8 mouse cellular contexts compared by ENCODE assay signal in genomic region chr8:121585159-121585825, GRCm38 (mm10). TPM values are rescaled to one million over a fixed set of nuclear protein-coding genes. Genes with fewer than 3 reads are reported as not detected.
DNase-seq lines count a peak whose midpoint lies in the region; ATAC-seq and TF ChIP-seq lines count a peak whose summit lies in the region.

No protein-coding gene starts in this region.

- H3K36me3 ChIP-seq in C2C12 (ENCODE audit: control insufficient read depth, insufficient read depth): no peaks in the 10 kb centered on the region
- H3K36me3 ChIP-seq in erythroblast, embryonic 14.5 days (ENCODE audit: control insufficient read depth): peaks cover 4% of the 10 kb centered on the region
- H3K36me3 ChIP-seq in heart, embryonic 11.5 days (ENCODE audit: control insufficient read depth, insufficient read depth, low read length): no peaks in the 10 kb centered on the region
- H3K36me3 ChIP-seq in kidney, embryonic 16.5 days (ENCODE audit: insufficient read depth, low read length): no peaks in the 10 kb centered on the region
- H3K36me3 ChIP-seq in liver, adult 2 months (ENCODE audit: control insufficient read depth, insufficient read depth, low read length): no peaks in the 10 kb centered on the region
- no peaks in the 10 kb centered on the region for H3K36me3 ChIP-seq in myocyte (ENCODE audit: control insufficient read depth, insufficient read depth)
- H3K36me3 ChIP-seq in splenic B cell, adult 2 months (ENCODE audit: control insufficient read depth, insufficient read depth, low read length, poor library complexity, severe bottlenecking): no peaks in the 10 kb centered on the region

- peak; percentile 100 for DNase-seq in brain, embryonic 14.5 days (ENCODE audit: low read depth)
- DNase-seq in liver, adult 2 months (ENCODE audit: extremely low read depth, low read depth, low spot score): peak; percentile 97
- DNase-seq in splenic B cell, adult 2 months (ENCODE audit: low read depth, low spot score): peak; percentile 100

- no peaks in the 10 kb centered on the region for H3K27me3 ChIP-seq in C2C12 (ENCODE audit: control insufficient read depth, insufficient read depth, insufficient read length)
- H3K27me3 ChIP-seq in erythroblast, embryonic 14.5 days (ENCODE audit: control insufficient read depth): peaks cover 10% of the 10 kb centered on the region
- no peaks in the 10 kb centered on the region for H3K27me3 ChIP-seq in heart, embryonic 11.5 days (ENCODE audit: control insufficient read depth, insufficient read depth, low read length)
- H3K27me3 ChIP-seq in kidney, embryonic 16.5 days (ENCODE audit: insufficient read depth, low read length): no peaks in the 10 kb centered on the region
- no peaks in the 10 kb centered on the region for H3K27me3 ChIP-seq in liver, adult 2 months (ENCODE audit: control insufficient read depth, insufficient read depth, low read length)
- no peaks in the 10 kb centered on the region for H3K27me3 ChIP-seq in myocyte (ENCODE audit: control insufficient read depth, insufficient read depth, insufficient read length)
- H3K27me3 ChIP-seq in splenic B cell, adult 2 months (ENCODE audit: control insufficient read depth, insufficient read depth, low read length, poor library complexity, severe bottlenecking): no peaks in the 10 kb centered on the region

- H3ac ChIP-seq in C2C12 (ENCODE audit: control insufficient read depth, insufficient read length, low read depth): peak overlapping the region; percentile 83
- peak overlapping the region; percentile 51 for H3ac ChIP-seq in myocyte (ENCODE audit: control insufficient read depth, insufficient read length)

- H3K79me3 ChIP-seq in C2C12 (ENCODE audit: low read depth): no peaks in the 10 kb centered on the region

- H3K9ac ChIP-seq in heart, embryonic 11.5 days (ENCODE audit: low read depth, low read length): peak overlapping the region; percentile 64
- peak overlapping the region; percentile 77 for H3K9ac ChIP-seq in kidney, embryonic 16.5 days (replicated peaks; ENCODE audit: low read length)
- peak overlapping the region; percentile 79 for H3K9ac ChIP-seq in liver, adult 2 months (ENCODE audit: low read depth, low read length)

- no peak overlapping the region; the same call in 1 of the 2 replicates for H3K27ac ChIP-seq in heart, embryonic 11.5 days (ENCODE audit: low read depth, low read length)
- 0 out of 2 replicates have a peak overlapping the region, but pooled peaks have one; percentile 39 for H3K27ac ChIP-seq in kidney, embryonic 16.5 days (ENCODE audit: low read length)
- H3K27ac ChIP-seq in liver, adult 2 months (replicated peaks; ENCODE audit: insufficient read depth, low read depth, low read length): peak overlapping the region; percentile 85

- ATAC-seq in heart, embryonic 11.5 days (replicated peaks; ENCODE audit: insufficient number of reproducible peaks, low FRiP score, low TSS enrichment): peak; percentile 93
- ATAC-seq in kidney, embryonic 16.5 days (ENCODE audit: low FRiP score, low TSS enrichment): peak; percentile 95

- H3K79me2 ChIP-seq in C2C12 (ENCODE audit: control insufficient read depth, insufficient read depth) (no peaks in the 10 kb centered on the region), myocyte (ENCODE audit: control insufficient read depth, insufficient read depth) (no peaks in the 10 kb centered on the region)
- 0 out of 2 replicates have a peak, but pooled peaks cover under 1% of the 10 kb centered on the region for H3K79me2 ChIP-seq in liver, adult 2 months (ENCODE audit: control insufficient read depth, insufficient read depth, low read length)

- H3K4me1 ChIP-seq in erythroblast, embryonic 14.5 days (ENCODE audit: control insufficient read depth): peaks cover 64% of the 10 kb centered on the region
- peaks cover 4% of the 10 kb centered on the region; the same call in 1 of the 2 replicates for H3K4me1 ChIP-seq in heart, embryonic 11.5 days (ENCODE audit: control insufficient read depth, insufficient read depth, low read length)
- H3K4me1 ChIP-seq in kidney, embryonic 16.5 days (ENCODE audit: insufficient read depth, low read length): peaks cover 15% of the 10 kb centered on the region; the same call in 1 of the 2 replicates
- peaks cover 11% of the 10 kb centered on the region for H3K4me1 ChIP-seq in liver, adult 2 months (ENCODE audit: control insufficient read depth, insufficient read depth, low read length)

- peak overlapping the region; percentile 56 for H3K4me2 ChIP-seq in heart, embryonic 11.5 days
- H3K4me2 ChIP-seq in kidney, embryonic 16.5 days (replicated peaks; ENCODE audit: low read depth, low read length): peak overlapping the region; percentile 66
- H3K4me2 ChIP-seq in myocyte (ENCODE audit: low read depth): peak overlapping the region; percentile 79

- TF ChIP-seq POLR2A in brain, embryonic 14.5 days (IDR thresholded peaks at IDR 0.05; ENCODE audit: borderline replicate concordance, extremely low read depth, insufficient read depth, insufficient read length, poor library complexity, severe bottlenecking): peak; percentile 34; the same call in 1 of the 2 replicates
- TF ChIP-seq POLR2A in liver, adult 2 months (IDR thresholded peaks at IDR 0.05; ENCODE audit: extremely low read depth, insufficient read depth, low read length): peak; percentile 88
- peak; percentile 84 for TF ChIP-seq POLR2A in myocyte (IDR thresholded peaks at IDR 0.05; ENCODE audit: insufficient read length, low read depth)

- WGBS in heart, embryonic 11.5 days (ENCODE audit: insufficient replicate concordance): under 1% methylated on average over 47 of the region's 47 CpGs
- WGBS in kidney, embryonic 16.5 days: 2% methylated on average over 47 of the region's 47 CpGs
- WGBS in liver, adult 2 months: under 1% methylated on average over 47 of the region's 47 CpGs

- TF ChIP-seq CTCF in C2C12 (IDR thresholded peaks at IDR 0.05; ENCODE audit: control insufficient read depth, insufficient read depth, insufficient read length): no peak
- no peak for TF ChIP-seq CTCF in brain, embryonic 14.5 days (IDR thresholded peaks at IDR 0.05; ENCODE audit: borderline replicate concordance, extremely low read depth, insufficient read depth, insufficient read length)
- no peak for TF ChIP-seq CTCF in liver, adult 2 months (IDR thresholded peaks at IDR 0.05; ENCODE audit: low read depth, low read length)

- H3K9me3 ChIP-seq in erythroblast, embryonic 14.5 days (ENCODE audit: control insufficient read depth, low read length): no peaks in the 10 kb centered on the region
- no peaks in the 10 kb centered on the region for H3K9me3 ChIP-seq in heart, embryonic 11.5 days (replicated peaks; ENCODE audit: control insufficient read depth, low read length)
- no peaks in the 10 kb centered on the region for H3K9me3 ChIP-seq in kidney, embryonic 16.5 days (ENCODE audit: low read length)

- H3K4me3 ChIP-seq in C2C12 (ENCODE audit: insufficient read depth, poor library complexity, severe bottlenecking) (peak overlapping the region; percentile 32), myocyte (peak overlapping the region; percentile 31)
- peak overlapping the region; percentile 85 for H3K4me3 ChIP-seq in erythroblast, embryonic 14.5 days (replicated peaks)
- peak overlapping the region; percentile 51 for H3K4me3 ChIP-seq in heart, embryonic 11.5 days (ENCODE audit: low read depth, low read length)
- peak overlapping the region; percentile 67 for H3K4me3 ChIP-seq in kidney, embryonic 16.5 days (ENCODE audit: low read length)
- peak overlapping the region; percentile 68 for H3K4me3 ChIP-seq in liver, adult 2 months (ENCODE audit: insufficient read depth, low read depth, low read length)

TF ChIP-seq in C2C12, 6 proteins besides CTCF, POLR2A, EP300 and RAD21 (continues in another document):
- peak; percentile 85 for TF ChIP-seq CEBPB (IDR thresholded peaks at IDR 0.05; ENCODE audit: low read depth)
- TF ChIP-seq MYOD1 (IDR thresholded peaks at IDR 0.05; ENCODE audit: control insufficient read depth, insufficient read length, low read depth): no peak
- no peak for TF ChIP-seq MYOG (IDR thresholded peaks at IDR 0.05; ENCODE audit: control insufficient read depth, extremely low read depth, insufficient read length)
- no peak for TF ChIP-seq FOSL1 (IDR thresholded peaks at IDR 0.05; ENCODE audit: insufficient read depth, low read length, poor library complexity, severe bottlenecking)

TF ChIP-seq in myocyte, 11 proteins besides CTCF, POLR2A, EP300 and RAD21 (continues in another document):
- TF ChIP-seq USF1 (IDR thresholded peaks at IDR 0.05; ENCODE audit: low read depth) (peak; percentile 72), SRF (IDR thresholded peaks at IDR 0.05; ENCODE audit: control insufficient read depth, insufficient read length, low read depth) (peak; percentile 13), REST (IDR thresholded peaks at IDR 0.05; ENCODE audit: insufficient read depth, insufficient read length) (no peak), CEBPB (IDR thresholded peaks at IDR 0.05; ENCODE audit: insufficient read depth, poor library complexity, severe bottlenecking) (peak; percentile 86)

RNA-seq across cellular contexts. Expression of gene Map1lc3b, which starts 4.9 kb away (rescaled TPM):
- polyA plus RNA-seq in C2C12 (2012; fragmentation: generic; extraction: Trizol) (101 TPM), myocyte (2012; fragmentation: generic; extraction: Trizol) (186 TPM)
- 72.7 and 121 TPM in 2 replicates for polyA plus RNA-seq in brain, embryonic 14.5 days (2012; rRNA removed)
- 29.2 and 30.4 TPM in 2 replicates for polyA plus RNA-seq in erythroblast, embryonic 14.5 days (2012)
- polyA plus RNA-seq in heart, embryonic 11.5 days (2014; fragmentation: Nextera tagmentation; extraction: Ambion mirVana): 186 and 199 TPM in 2 replicates
- 201 and 211 TPM in 2 replicates for polyA plus RNA-seq in kidney, embryonic 16.5 days (2015; fragmentation: Nextera tagmentation; extraction: Ambion mirVana)
- total RNA-seq in liver, adult 2 months (2014; rRNA removed): 61.9 and 79.7 TPM in 2 replicates
- polyA plus RNA-seq in liver, adult 2 months (2012; rRNA removed): 45.9 and 48.2 TPM in 2 replicates

RNA-seq across cellular contexts. Expression of gene Fbxo31, which starts 6.7 kb away (rescaled TPM):
- polyA plus RNA-seq in C2C12 (2012; fragmentation: generic; extraction: Trizol) (9.4 TPM), myocyte (2012; fragmentation: generic; extraction: Trizol) (23.3 TPM)
- polyA plus RNA-seq in brain, embryonic 14.5 days (2012; rRNA removed): 37.2 and 38.8 TPM in 2 replicates
- polyA plus RNA-seq in erythroblast, embryonic 14.5 days (2012): 1.3 and 1.6 TPM in 2 replicates
- 9.5 and 9.7 TPM in 2 replicates for polyA plus RNA-seq in heart, embryonic 11.5 days (2014; fragmentation: Nextera tagmentation; extraction: Ambion mirVana)
- 14.7 and 16.2 TPM in 2 replicates for polyA plus RNA-seq in kidney, embryonic 16.5 days (2015; fragmentation: Nextera tagmentation; extraction: Ambion mirVana)
- total RNA-seq in liver, adult 2 months (2014; rRNA removed): 25.1 and 35.9 TPM in 2 replicates
- 23.0 and 26.5 TPM in 2 replicates for polyA plus RNA-seq in liver, adult 2 months (2012; rRNA removed)

RNA-seq across cellular contexts. Expression of gene 1700018B08Rik, which starts 41.2 kb away (rescaled TPM):
- not detected for polyA plus RNA-seq in C2C12 (2012; fragmentation: generic; extraction: Trizol)
- not detected in 2 replicates for polyA plus RNA-seq in brain, embryonic 14.5 days (2012; rRNA removed)
- polyA plus RNA-seq in erythroblast, embryonic 14.5 days (2012): not detected in 2 replicates
- polyA plus RNA-seq in heart, embryonic 11.5 days (2014; fragmentation: Nextera tagmentation; extraction: Ambion mirVana): 0.24 TPM in 1 of 2 replicates, not detected in the other
- not detected in 2 replicates for polyA plus RNA-seq in kidney, embryonic 16.5 days (2015; fragmentation: Nextera tagmentation; extraction: Ambion mirVana)
- not detected in 2 replicates for total RNA-seq in liver, adult 2 months (2014; rRNA removed)
- not detected in 2 replicates for polyA plus RNA-seq in liver, adult 2 months (2012; rRNA removed)
- polyA plus RNA-seq in myocyte (2012; fragmentation: generic; extraction: Trizol): not detected

Comparison
In these comparisons a context has a peak if more than half of its experiments do, and no peak if none do; other contexts are left out.
1. H3K4me3 ChIP-seq: peak in every context shown above with its lines; median percentile 85 in erythroblast, embryonic 14.5 days; 68 in liver, adult 2 months; 67 in kidney, embryonic 16.5 days; 51 in heart, embryonic 11.5 days; 32 in C2C12; 31 in myocyte.
2. POLR2A ChIP-seq: peak in every context shown above with its lines; median percentile 88 in liver, adult 2 months; 84 in myocyte; 34 in brain, embryonic 14.5 days.